Mouse (Mus musculus) lung, postnatal 0 days (tissue): ENCODE results near the gene Ncln. TPM values are rescaled to one million over a fixed set of nuclear protein-coding genes. Genes with fewer than 3 reads are reported as not detected.

Experiments
- ATAC-seq: fragments of 200-750 bp; cut with Nextera tagmentation; 2 replicates; pipeline ENCODE4 v1.8.0; 2017; ENCODE audit warnings: moderate library complexity
- DNase-seq: peaks from one replicate; pipeline ENCODE4 v3.0.0-alpha.2; 2016; ENCODE audit warnings: low spot score
- H3K27ac ChIP-seq: fragments of 300-500 bp; sonication (generic); 2 replicates; pipeline ENCODE4 v1.5.1; 2014; ENCODE audit warnings: antibody characterized with exemption, mild to moderate bottlenecking, low read length, mixed read lengths
- H3K27me3 ChIP-seq: fragments of 300-500 bp; sonication (generic); replicated peaks from 2 replicates; pipeline ENCODE4 v1.6.1; 2014; ENCODE audit warnings: low read length, mixed read lengths; ENCODE audit not compliant: insufficient read depth
- H3K36me3 ChIP-seq: fragments of 300-500 bp; sonication (generic); 2 replicates; pipeline ENCODE4 v1.6.1; 2014; ENCODE audit warnings: low read length, mixed read lengths; ENCODE audit not compliant: insufficient read depth
- H3K4me1 ChIP-seq: fragments of 300-500 bp; sonication (generic); 2 replicates; pipeline ENCODE4 v1.6.1; 2014; ENCODE audit warnings: antibody characterized with exemption, low read depth, low read length, mixed read lengths; ENCODE audit not compliant: insufficient read depth
- H3K4me2 ChIP-seq: fragments of 300-500 bp; sonication (generic); replicated peaks from 2 replicates; pipeline ENCODE4 v1.6.1; 2014; ENCODE audit warnings: low read depth, mild to moderate bottlenecking, low read length, moderate library complexity, mixed read lengths
- H3K4me3 ChIP-seq: fragments of 300-500 bp; sonication (generic); 2 replicates; pipeline ENCODE4 v1.5.1; 2014; ENCODE audit warnings: low read depth, low read length
- H3K9ac ChIP-seq: fragments of 300-500 bp; sonication (generic); replicated peaks from 2 replicates; pipeline ENCODE4 v1.6.1; 2014; ENCODE audit warnings: low read depth, mild to moderate bottlenecking
- H3K9me3 ChIP-seq: fragments of 300-500 bp; sonication (generic); 2 replicates; pipeline ENCODE4 v1.6.1; 2016; ENCODE audit warnings: low read length, mixed read lengths
- CTCF ChIP-seq: IDR thresholded peaks from 2 replicates; pipeline ENCODE4 v1.5.1; 2016; ENCODE audit warnings: antibody characterized with exemption, mild to moderate bottlenecking
- EP300 ChIP-seq: IDR thresholded peaks from 2 replicates; pipeline ENCODE4 v1.6.1; 2016; ENCODE audit warnings: antibody characterized with exemption, mild to moderate bottlenecking, control low read depth
- WGBS: fragments of 180-500 bp; shearing (Covaris S2); extraction: QIAGEN DNeasy Blood & Tissue Kit; methylation state at CpG from one replicate; pipeline ENCODE4 v1.1.7; 2014; 5-methylcytosine and 5-hydroxymethylcytosine counted together
- polyA plus RNA-seq: library from polyadenylated mRNA; unstranded; fragments of >200 nt; fragmentation: Nextera tagmentation; extraction: Ambion mirVana; gene quantifications from 2 replicates; pipeline ENCODE4 v1.2.1, GENCODE M21; 2015

Gene Ncln
- polyA plus RNA-seq, 1 experiment from 2014 or later = 46.7 TPM

DNA sequence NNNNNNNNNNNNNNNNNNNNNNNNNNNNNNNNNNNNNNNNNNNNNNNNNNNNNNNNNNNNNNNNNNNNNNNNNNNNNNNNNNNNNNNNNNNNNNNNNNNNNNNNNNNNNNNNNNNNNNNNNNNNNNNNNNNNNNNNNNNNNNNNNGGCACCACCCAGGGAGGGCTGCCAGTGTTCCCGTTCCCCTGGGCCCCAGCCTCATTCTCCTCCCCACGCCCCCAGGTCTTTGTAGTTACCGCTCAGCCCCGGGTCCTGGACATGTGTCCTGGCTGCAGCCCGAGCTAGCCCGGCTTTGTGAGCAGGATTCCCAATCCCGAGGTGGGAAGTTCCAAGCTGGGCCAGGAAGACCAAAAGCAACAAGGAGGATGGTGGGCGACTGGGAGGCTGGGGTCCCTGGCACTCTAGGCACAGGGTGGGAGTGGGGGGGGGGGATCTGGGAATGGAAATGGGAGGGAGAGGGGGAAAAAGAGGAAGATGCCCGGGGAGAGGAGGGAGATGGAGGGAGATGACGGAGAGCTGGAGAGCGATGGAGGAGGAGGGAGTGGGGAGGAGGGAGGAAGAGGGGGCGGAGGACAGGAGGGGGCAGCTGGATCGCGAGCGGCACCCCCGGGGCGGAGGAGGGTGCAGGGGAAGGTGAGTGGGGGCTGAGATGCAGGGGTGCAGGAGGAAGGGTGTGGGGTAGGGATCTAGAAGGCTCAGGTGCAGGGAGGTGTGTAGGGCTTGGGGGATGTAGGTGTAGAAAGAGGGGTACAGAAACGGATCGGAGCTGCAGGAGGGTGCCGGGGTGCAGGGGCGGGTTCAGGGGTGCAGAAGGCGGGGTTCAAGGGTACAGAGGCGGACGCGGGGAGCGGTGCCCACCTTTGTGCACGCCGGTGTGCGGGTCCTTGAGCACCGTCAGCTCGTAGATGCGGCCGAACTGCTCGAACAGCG, 14.3 kb downstream of the Ncln start:
- TF ChIP-seq CTCF (no peak), EP300 (no peak)
- no peak overlapping the region for H3K9ac ChIP-seq
- 0 out of 2 replicates have a peak, but pooled peaks cover 6% of the 10 kb centered on the region for H3K27me3 ChIP-seq
- 0 out of 2 replicates have a peak, but pooled peaks have one; percentile 3 for ATAC-seq
- H3K4me3 ChIP-seq = peak overlapping the region; percentile 33
- no peak overlapping the region for H3K27ac ChIP-seq
- no peaks in the 10 kb centered on the region for H3K9me3 ChIP-seq
- no peak for DNase-seq
- H3K36me3 ChIP-seq = no peaks in the 10 kb centered on the region
- no peaks in the 10 kb centered on the region for H3K4me1 ChIP-seq
- 3% methylated on average over 31 of the region's 35 CpGs for WGBS
- H3K4me2 ChIP-seq = peak overlapping the region; percentile 69

DNA sequence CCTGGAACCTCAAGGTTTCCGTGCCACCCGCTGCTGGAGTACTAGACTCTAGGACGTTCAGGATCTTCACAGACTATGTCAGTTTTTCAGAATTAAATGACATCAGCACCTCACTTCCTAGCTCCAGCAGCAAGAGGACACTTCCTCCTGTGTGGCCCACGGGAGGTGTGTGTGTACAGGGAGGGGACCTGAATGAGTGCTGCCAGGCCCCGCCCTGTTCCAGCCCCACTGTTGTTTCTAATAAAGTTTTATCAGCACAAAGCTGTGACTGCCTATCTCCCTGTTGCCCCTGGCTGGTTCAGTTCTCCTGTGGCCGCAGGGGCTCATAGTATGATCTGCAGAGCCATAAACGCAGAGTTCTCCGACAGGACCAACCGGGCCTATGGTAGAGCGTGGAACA, 21.7 kb downstream of the Ncln start:
- 72% methylated on average over 10 of the region's 10 CpGs for WGBS
- no peak overlapping the region for H3K27ac ChIP-seq
- H3K4me3 ChIP-seq = no peak overlapping the region
- TF ChIP-seq CTCF (no peak), EP300 (no peak)
- H3K4me2 ChIP-seq = no peak overlapping the region
- H3K36me3 ChIP-seq = no peaks in the 10 kb centered on the region
- H3K4me1 ChIP-seq = no peaks in the 10 kb centered on the region
- H3K27me3 ChIP-seq = peaks cover 24% of the 10 kb centered on the region
- ATAC-seq = no peak
- no peaks in the 10 kb centered on the region for H3K9me3 ChIP-seq
- no peak for DNase-seq
- no peak overlapping the region for H3K9ac ChIP-seq

DNA sequence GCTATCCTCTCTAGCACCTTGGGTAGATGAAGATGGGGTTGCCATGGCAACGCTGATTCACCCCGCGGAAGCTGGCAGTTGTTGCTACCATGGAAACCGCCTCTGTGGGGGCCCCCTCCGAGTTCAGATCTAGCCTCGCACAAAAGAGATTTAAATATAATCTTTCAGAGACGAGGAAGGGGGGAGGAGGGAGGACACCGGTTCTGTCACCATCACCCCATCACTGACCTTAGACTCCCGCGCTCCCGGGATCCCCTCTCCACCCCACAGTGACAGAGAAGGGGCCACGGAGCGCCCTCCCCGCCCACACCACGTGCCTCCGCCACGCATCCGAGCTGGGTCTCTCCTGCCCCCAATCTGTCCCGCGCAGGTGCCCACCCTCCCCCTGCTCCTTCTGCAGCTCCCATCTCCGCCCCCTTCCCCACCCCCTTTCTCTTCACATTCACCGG, 23.2 kb downstream of the Ncln start:
- H3K27me3 ChIP-seq = peaks cover 24% of the 10 kb centered on the region
- no peak overlapping the region for H3K9ac ChIP-seq
- H3K4me3 ChIP-seq = no peak overlapping the region
- no peaks in the 10 kb centered on the region for H3K9me3 ChIP-seq
- WGBS = 3% methylated on average over 18 of the region's 22 CpGs
- no peak overlapping the region for H3K27ac ChIP-seq
- TF ChIP-seq EP300 = no peak
- no peak for TF ChIP-seq CTCF
- DNase-seq (no peak), ATAC-seq (no peak)
- H3K4me2 ChIP-seq = no peak overlapping the region
- H3K36me3 ChIP-seq = no peaks in the 10 kb centered on the region
- H3K4me1 ChIP-seq = no peaks in the 10 kb centered on the region

GRCm38 (mm10) chr10:81472403-81473002, 23.7 kb downstream of the Ncln start:
- no peak overlapping the region for H3K27ac ChIP-seq
- DNase-seq (no peak), ATAC-seq (no peak)
- no peak overlapping the region for H3K9ac ChIP-seq
- TF ChIP-seq EP300 (no peak), CTCF (no peak)
- H3K9me3 ChIP-seq = no peaks in the 10 kb centered on the region
- no peaks in the 10 kb centered on the region for H3K36me3 ChIP-seq
- H3K4me2 ChIP-seq = no peak overlapping the region
- H3K27me3 ChIP-seq = peaks cover 24% of the 10 kb centered on the region
- no peak overlapping the region for H3K4me3 ChIP-seq
- no peaks in the 10 kb centered on the region for H3K4me1 ChIP-seq
- 17% methylated on average over 9 of the region's 18 CpGs for WGBS

DNA sequence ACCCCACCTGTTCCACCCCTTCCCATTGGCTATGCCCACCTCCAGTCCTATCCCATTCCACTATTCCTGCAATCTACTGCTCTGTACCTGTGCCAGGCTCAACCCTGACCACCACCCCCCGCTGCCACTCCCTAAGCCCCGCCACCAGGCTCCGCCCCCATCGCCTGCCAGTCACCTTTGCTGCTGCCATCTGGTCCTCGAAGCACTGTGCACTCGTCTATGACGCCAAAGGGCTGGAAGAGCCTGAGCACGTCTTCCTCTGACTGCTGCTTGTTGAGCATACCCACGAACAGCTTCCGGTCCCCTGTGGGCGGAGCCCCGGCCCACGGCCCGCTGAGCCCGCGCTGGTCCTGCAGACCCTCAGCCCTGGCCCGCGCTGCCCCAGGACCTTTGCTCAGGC, 25.7 kb downstream of the Ncln start:
- ATAC-seq (no peak), DNase-seq (no peak)
- Histone ChIP-seq H3K4me1 (no peaks in the 10 kb centered on the region), H3K9me3 (no peaks in the 10 kb centered on the region), H3K27ac (no peak overlapping the region), H3K9ac (no peak overlapping the region), H3K27me3 (peaks cover 24% of the 10 kb centered on the region), H3K4me3 (no peak overlapping the region), H3K36me3 (no peaks in the 10 kb centered on the region), H3K4me2 (no peak overlapping the region)
- 44% methylated on average over 18 of the region's 18 CpGs for WGBS
- no peak for TF ChIP-seq CTCF
- no peak for TF ChIP-seq EP300

DNA sequence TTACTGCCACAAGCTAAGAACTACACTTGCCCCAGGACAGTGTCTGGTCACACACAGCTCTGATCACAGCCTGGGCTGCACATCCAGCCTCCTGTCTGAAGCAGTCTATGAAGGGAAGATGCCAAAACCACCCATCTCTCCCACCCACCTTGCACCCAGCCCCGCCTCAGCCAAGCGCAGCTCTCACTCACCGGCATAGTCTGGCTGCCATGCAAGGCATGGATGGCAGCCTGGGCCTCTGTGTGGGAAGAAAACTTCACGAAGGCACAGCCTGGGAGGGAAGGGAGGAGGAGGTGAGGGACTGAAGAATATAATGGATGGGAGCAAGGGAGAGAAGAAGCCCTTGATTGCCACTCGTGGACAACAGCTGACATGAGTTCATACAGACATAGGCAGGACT, 26.9 kb downstream of the Ncln start:
- H3K9ac ChIP-seq = no peak overlapping the region
- no peak overlapping the region for H3K4me2 ChIP-seq
- DNase-seq (no peak), ATAC-seq (no peak)
- no peak overlapping the region for H3K27ac ChIP-seq
- H3K9me3 ChIP-seq = no peaks in the 10 kb centered on the region
- no peak for TF ChIP-seq CTCF
- TF ChIP-seq EP300 = no peak
- no peak overlapping the region for H3K4me3 ChIP-seq
- H3K27me3 ChIP-seq = peaks cover 17% of the 10 kb centered on the region
- 76% methylated on average over 5 of the region's 5 CpGs for WGBS
- no peaks in the 10 kb centered on the region for H3K4me1 ChIP-seq
- no peaks in the 10 kb centered on the region for H3K36me3 ChIP-seq
